Mouse (Mus musculus) hindbrain, embryonic 14.5 days (tissue): ENCODE measurements at regions not wholly inside any gene's neighbourhood (a gene's known extent, or its start where the extent isn't known, plus 50 kb on each side); places are given as distances from the start of the nearest gene placed in this dataset.

ENCODE experiments used
- ATAC-seq: fragments of 200-750 bp; cut with Nextera tagmentation; 2 replicates; pipeline ENCODE4 v1.8.0; 2017; ENCODE audit warnings: moderate number of reproducible peaks, mild to moderate bottlenecking, moderate TSS enrichment, moderate library complexity; ENCODE audit not compliant: low FRiP score
- DNase-seq: peaks from one replicate; pipeline ENCODE4 v3.0.0-alpha.2; 2015; ENCODE audit warnings: low spot score
- H3K27ac ChIP-seq: fragments of 300-500 bp; sonication (generic); 2 replicates; pipeline ENCODE4 v1.5.1; 2014; ENCODE audit warnings: mild to moderate bottlenecking, moderate library complexity
- H3K27me3 ChIP-seq: fragments of 300-500 bp; sonication (generic); 2 replicates; pipeline ENCODE4 v1.6.1; 2014; ENCODE audit warnings: mild to moderate bottlenecking, low read length, mixed read lengths; ENCODE audit not compliant: control insufficient read depth, insufficient read depth
- H3K36me3 ChIP-seq: fragments of 300-500 bp; sonication (generic); replicated peaks from 2 replicates; pipeline ENCODE4 v1.6.1; 2014; ENCODE audit not compliant: control insufficient read depth, insufficient read depth
- H3K4me1 ChIP-seq: fragments of 300-500 bp; sonication (generic); replicated peaks from 2 replicates; pipeline ENCODE4 v1.6.1; 2014; ENCODE audit warnings: antibody characterized with exemption, low read length, mixed read lengths; ENCODE audit not compliant: control insufficient read depth, insufficient read depth
- H3K4me2 ChIP-seq: fragments of 300-500 bp; sonication (generic); replicated peaks from 2 replicates; pipeline ENCODE4 v1.6.1; 2014; ENCODE audit warnings: mild to moderate bottlenecking, moderate library complexity
- H3K4me3 ChIP-seq: fragments of 300-500 bp; sonication (generic); replicated peaks from 2 replicates; pipeline ENCODE4 v1.5.1; 2014; ENCODE audit warnings: mild to moderate bottlenecking, low read length
- H3K9ac ChIP-seq: fragments of 300-500 bp; sonication (generic); 2 replicates; pipeline ENCODE4 v1.6.1; 2014
- H3K9me3 ChIP-seq: fragments of 300-500 bp; sonication (generic); 2 replicates; pipeline ENCODE4 v1.6.1; 2016; ENCODE audit warnings: low read length; ENCODE audit not compliant: control insufficient read depth
- WGBS: fragments of 180-500 bp; shearing (Covaris S2); extraction: QIAGEN DNeasy Blood & Tissue Kit; methylation state at CpG from one replicate; pipeline ENCODE4 v1.1.7; 2014; 5-methylcytosine and 5-hydroxymethylcytosine counted together

DNA sequence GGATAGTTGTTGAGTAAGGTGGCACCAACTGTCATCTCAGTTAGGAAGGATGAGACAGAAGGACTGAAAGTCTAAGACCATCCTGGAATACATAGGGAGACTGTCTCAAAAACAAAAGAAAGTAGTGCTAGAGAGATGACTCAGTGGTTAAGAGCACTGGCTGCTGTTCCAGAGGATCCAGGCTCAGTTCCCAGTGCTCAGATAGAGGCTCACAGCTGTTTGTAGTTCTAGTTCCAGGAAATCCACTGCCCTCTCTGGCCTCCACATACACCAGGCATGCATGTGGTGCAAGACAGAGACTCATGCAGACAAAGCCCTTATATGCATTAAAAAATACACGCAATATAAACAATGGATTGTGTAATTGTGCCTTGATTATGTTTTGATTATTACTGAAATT lies 229.9 kb upstream of the Tgfbr2 start:
- Histone ChIP-seq H3K36me3 (no peaks in the 10 kb centered on the region), H3K27ac (no peak overlapping the region), H3K4me1 (no peaks in the 10 kb centered on the region), H3K9ac (no peak overlapping the region), H3K4me3 (no peak overlapping the region), H3K9me3 (no peaks in the 10 kb centered on the region), H3K4me2 (no peak overlapping the region), H3K27me3 (no peaks in the 10 kb centered on the region)
- WGBS, result 87% methylated on average over 1 of the region's 1 CpGs
- ATAC-seq (no peak), DNase-seq (no peak)

DNA sequence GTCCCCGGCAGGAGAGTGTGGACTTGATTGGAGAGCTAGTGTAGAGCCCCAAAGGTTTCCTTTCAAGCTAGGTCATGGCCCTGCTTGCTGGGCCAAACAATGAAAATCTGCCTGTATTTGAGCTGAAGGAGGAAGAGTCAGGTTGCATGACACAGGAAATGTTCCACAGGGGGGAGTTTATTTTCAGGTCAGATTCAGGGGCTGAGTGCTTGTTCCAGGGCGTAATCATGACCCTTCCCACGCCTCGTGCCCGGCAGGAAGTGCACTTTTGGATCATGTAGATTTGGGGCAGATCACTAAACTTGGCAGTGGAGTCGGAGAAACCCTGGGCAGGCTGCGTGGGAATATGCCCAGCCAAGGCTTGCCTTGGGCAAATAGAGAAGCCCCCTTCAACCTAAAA lies 226.7 kb upstream of the Tgfbr2 start:
- H3K36me3 ChIP-seq, result no peaks in the 10 kb centered on the region
- H3K4me1 ChIP-seq, result no peaks in the 10 kb centered on the region
- 85% methylated on average over 7 of the region's 7 CpGs for WGBS
- H3K27ac ChIP-seq, result no peak overlapping the region
- ATAC-seq (no peak), DNase-seq (no peak)
- no peaks in the 10 kb centered on the region for H3K9me3 ChIP-seq
- no peaks in the 10 kb centered on the region for H3K27me3 ChIP-seq
- H3K9ac ChIP-seq, result no peak overlapping the region
- no peak overlapping the region for H3K4me3 ChIP-seq
- H3K4me2 ChIP-seq, result no peak overlapping the region

DNA sequence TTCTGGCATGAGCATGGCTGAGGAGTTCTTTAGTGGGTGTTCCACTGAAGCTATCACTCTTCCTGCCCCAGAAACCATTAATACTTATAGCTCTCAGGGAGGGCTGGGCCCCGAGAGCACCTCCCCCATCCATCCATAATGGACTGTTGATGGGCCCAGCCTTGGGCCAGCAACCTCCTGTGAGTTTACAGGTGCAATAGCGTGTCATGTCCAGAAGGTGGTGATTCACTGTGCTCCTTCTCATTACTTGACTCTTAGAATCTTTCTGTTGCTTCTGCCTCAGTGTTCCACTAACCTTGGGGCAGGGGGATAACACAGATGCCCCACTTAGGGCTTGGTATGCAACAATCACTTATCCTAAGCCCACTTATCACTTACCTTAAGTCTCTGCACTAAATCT lies 225.1 kb upstream of the Tgfbr2 start:
- H3K27me3 ChIP-seq, result no peaks in the 10 kb centered on the region
- H3K4me2 ChIP-seq, result no peak overlapping the region
- H3K4me1 ChIP-seq, result no peaks in the 10 kb centered on the region
- H3K9ac ChIP-seq, result no peak overlapping the region
- no peak for ATAC-seq
- H3K9me3 ChIP-seq, result no peaks in the 10 kb centered on the region
- no peak for DNase-seq
- no peak overlapping the region for H3K4me3 ChIP-seq
- WGBS, result 47% methylated on average over 2 of the region's 2 CpGs
- no peak overlapping the region for H3K27ac ChIP-seq
- H3K36me3 ChIP-seq, result no peaks in the 10 kb centered on the region

GRCm38 (mm10) chr9:116399296-116399695 lies 224.1 kb upstream of the Tgfbr2 start:
- no peaks in the 10 kb centered on the region for H3K36me3 ChIP-seq
- H3K4me3 ChIP-seq, result no peak overlapping the region
- no peak overlapping the region for H3K27ac ChIP-seq
- ATAC-seq (no peak), DNase-seq (no peak)
- H3K9ac ChIP-seq, result no peak overlapping the region
- H3K4me2 ChIP-seq, result no peak overlapping the region
- no peaks in the 10 kb centered on the region for H3K27me3 ChIP-seq
- H3K4me1 ChIP-seq, result no peaks in the 10 kb centered on the region
- no peaks in the 10 kb centered on the region for H3K9me3 ChIP-seq
- 88% methylated on average over 1 of the region's 1 CpGs for WGBS

GRCm38 (mm10) chr9:116392258-116392657 lies 217.1 kb upstream of the Tgfbr2 start:
- Histone ChIP-seq H3K27ac (no peak overlapping the region), H3K9ac (no peak overlapping the region), H3K36me3 (no peaks in the 10 kb centered on the region), H3K4me1 (no peaks in the 10 kb centered on the region), H3K9me3 (no peaks in the 10 kb centered on the region), H3K4me3 (no peak overlapping the region), H3K27me3 (no peaks in the 10 kb centered on the region), H3K4me2 (no peak overlapping the region)
- WGBS, result 50% methylated on average over 8 of the region's 8 CpGs
- DNase-seq (peak; percentile 47), ATAC-seq (no peak)

DNA sequence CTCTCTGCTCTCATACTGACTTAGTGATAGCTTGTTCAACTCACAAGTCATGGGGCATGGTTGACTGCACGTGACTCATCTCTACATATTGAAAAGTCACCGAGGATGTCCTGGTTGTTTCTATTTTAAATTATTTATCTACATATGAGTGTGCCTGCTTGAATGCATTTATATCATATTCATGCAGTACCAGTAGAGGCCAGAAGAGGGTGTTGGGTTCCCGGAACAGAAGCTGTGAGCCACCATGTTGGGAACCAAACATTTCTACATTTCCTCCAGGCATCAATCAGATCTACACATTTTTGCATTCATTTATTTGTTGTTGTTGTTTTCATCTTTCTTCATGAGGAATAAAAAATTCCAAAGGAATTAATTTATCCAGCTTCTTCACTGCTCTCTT lies 214.6 kb upstream of the Tgfbr2 start:
- Histone ChIP-seq H3K4me2 (no peak overlapping the region), H3K9me3 (no peaks in the 10 kb centered on the region), H3K36me3 (no peaks in the 10 kb centered on the region), H3K27ac (no peak overlapping the region), H3K4me1 (no peaks in the 10 kb centered on the region), H3K9ac (no peak overlapping the region), H3K27me3 (no peaks in the 10 kb centered on the region), H3K4me3 (no peak overlapping the region)
- no peak for DNase-seq
- WGBS, result 92% methylated on average over 3 of the region's 3 CpGs
- no peak for ATAC-seq

GRCm38 (mm10) chr9:116388863-116389262 lies 213.7 kb upstream of the Tgfbr2 start:
- 69% methylated on average over 8 of the region's 8 CpGs for WGBS
- Histone ChIP-seq H3K9ac (no peak overlapping the region), H3K9me3 (no peaks in the 10 kb centered on the region), H3K27me3 (no peaks in the 10 kb centered on the region), H3K4me2 (no peak overlapping the region), H3K36me3 (no peaks in the 10 kb centered on the region), H3K4me1 (no peaks in the 10 kb centered on the region), H3K27ac (no peak overlapping the region), H3K4me3 (no peak overlapping the region)
- ATAC-seq, result no peak
- no peak for DNase-seq

DNA sequence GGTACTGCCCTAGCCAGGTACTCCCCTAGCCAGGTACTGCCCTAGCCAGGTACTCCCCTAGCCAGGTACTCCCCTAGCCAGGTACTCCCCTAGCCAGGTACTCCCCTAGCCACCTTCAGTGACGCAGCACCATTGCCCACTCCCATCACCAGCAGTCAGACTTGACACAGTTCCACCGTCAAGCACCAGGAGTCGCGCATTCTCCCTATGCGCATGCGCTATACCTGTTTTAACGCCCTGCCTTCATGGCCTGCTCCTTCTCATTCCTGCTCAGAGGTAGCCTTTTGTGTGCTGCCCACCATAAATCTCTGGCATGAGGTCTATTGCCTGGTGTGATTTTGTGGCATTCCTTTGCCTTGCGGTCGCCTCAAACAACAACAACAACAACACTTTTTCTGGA lies 212.9 kb upstream of the Tgfbr2 start:
- H3K4me1 ChIP-seq, result peaks cover 7% of the 10 kb centered on the region
- H3K4me3 ChIP-seq, result no peak overlapping the region
- no peak overlapping the region for H3K4me2 ChIP-seq
- no peaks in the 10 kb centered on the region for H3K36me3 ChIP-seq
- no peak overlapping the region for H3K27ac ChIP-seq
- no peak overlapping the region for H3K9ac ChIP-seq
- ATAC-seq, result no peak
- no peak for DNase-seq
- WGBS, result 95% methylated on average over 9 of the region's 9 CpGs
- no peaks in the 10 kb centered on the region for H3K9me3 ChIP-seq
- no peaks in the 10 kb centered on the region for H3K27me3 ChIP-seq

DNA sequence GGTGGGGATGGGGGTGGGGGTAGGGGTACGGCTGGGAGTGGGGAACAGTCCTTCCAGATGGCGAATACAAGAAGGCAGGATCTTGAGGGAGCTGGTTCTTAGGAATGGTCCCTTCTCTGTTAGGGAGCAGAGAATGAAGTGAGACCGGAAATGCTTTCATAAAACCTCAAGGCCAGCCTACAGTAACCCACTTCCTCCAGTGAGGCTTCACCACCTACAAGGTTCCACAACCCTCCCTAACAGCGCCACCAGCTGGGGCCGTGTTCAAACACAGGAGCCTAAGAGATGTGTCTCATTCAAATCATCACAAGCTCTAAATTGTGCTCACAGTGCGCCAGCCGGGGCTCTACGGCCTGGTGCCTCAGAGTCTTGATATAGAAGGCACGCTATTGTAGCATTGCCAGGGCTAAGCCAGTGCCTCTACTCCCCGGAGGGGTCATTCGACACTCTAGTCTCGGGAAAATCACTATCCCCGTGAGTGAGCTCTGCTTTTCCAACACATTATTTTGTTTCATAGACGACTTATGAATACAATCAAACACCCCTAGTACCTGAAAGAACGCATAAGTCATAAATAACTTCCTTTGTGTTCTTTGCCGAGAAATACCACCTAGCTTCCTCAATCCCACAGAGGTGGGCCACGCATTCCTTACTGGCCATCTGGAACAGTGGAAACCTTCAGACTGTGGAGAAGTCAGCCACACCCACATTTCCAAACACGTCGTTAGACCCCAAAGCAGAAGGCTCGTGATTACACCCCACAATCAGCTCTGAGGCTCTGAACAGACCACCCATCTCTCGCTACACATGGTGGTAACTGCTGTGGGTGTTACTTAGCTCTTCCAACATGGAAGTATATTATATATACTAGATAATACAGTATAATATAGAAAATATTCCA lies 209.3 kb upstream of the Tgfbr2 start:
- H3K9me3 ChIP-seq, result no peaks in the 10 kb centered on the region
- DNase-seq (peak; percentile 42), ATAC-seq (no peak)
- no peak overlapping the region for H3K4me3 ChIP-seq
- H3K27me3 ChIP-seq, result no peaks in the 10 kb centered on the region
- H3K9ac ChIP-seq, result no peak overlapping the region
- H3K4me2 ChIP-seq, result 0 out of 2 replicates have a peak overlapping the region, but pooled peaks have one; percentile 8
- H3K4me1 ChIP-seq, result peaks cover 8% of the 10 kb centered on the region
- H3K36me3 ChIP-seq, result no peaks in the 10 kb centered on the region
- peak overlapping the region; percentile 26; the same call in 1 of the 2 replicates for H3K27ac ChIP-seq
- WGBS, result 69% methylated on average over 21 of the region's 21 CpGs
